Mouse (Mus musculus) kidney, adult 8-10 months (tissue): ENCODE data around the gene Nolc1.

ENCODE experiments used
- DNase-seq, 2 experiments: peaks; one replicate each; pipeline ENCODE4 v3.0.0; 2022

The Nolc1 gene

GRCm38 (mm10) chr19:46042476-46043011 lies 33.1 kb upstream of the Nolc1 start:
- DNase-seq = peak; percentile 41 to 46

GRCm38 (mm10) chr19:46043380-46043779 lies 32.3 kb upstream of the Nolc1 start:
- DNase-seq = peak in 1 of 2 experiments; percentile 31

DNA sequence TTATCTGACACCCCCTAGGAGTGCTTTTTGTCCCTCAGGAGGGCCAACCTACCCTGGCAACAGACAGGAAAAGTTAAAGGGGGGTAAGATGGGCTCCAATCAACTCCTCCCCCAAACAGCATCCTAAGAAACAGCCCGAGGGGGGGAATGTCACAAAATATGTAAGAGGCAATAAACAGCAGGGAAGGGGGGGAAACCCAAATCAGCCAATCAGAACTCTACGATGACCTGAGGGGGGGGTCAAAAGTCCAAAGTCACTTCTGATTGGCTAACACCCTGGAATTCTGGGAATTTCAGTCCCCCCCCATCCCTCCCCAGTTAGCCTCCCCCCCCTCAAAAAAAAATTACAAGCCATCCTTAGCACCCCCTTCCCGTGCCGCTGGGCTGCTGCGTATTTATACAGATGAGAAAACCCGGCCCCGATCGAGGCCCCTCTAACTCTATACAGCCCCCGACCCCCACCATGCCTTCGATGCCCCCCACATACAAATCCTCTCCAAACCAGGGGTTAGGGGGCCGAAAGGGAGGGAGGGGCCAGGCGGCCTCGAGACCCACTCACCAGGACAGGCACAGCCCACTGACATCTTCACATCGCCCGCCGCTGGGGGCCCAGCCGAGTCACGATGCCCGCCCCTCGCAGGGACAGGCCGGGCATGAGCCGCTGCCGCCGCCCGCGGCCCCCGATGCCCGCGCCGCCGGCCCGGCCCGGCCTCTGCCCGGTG lies 31.2 kb upstream of the Nolc1 start, which contains the start of gene Pprc1:
Gene Pprc1 (plus strand): TSS at position 616 of the 722 bp plus-strand sequence.
- DNase-seq = peak; percentile 50 to 65

GRCm38 (mm10) chr19:46044993-46045695 lies 30.5 kb upstream of the Nolc1 start, which contains the start of gene Ldb1:
Gene Ldb1, minus strand, starts transcription at chr19:46045214.
- peak; percentile 85 to 87 for DNase-seq

GRCm38 (mm10) chr19:46045696-46046311 lies 29.9 kb upstream of the Nolc1 start:
- peak; percentile 55 to 70 for DNase-seq

- peak in 1 of 2 experiments; percentile 22 for DNase-seq
Observed at GRCm38 (mm10) chr19:46046621-46047025, 29.0 kb upstream of the Nolc1 start.

GRCm38 (mm10) chr19:46047426-46047825 lies 28.2 kb upstream of the Nolc1 start:
- DNase-seq = no peak

GRCm38 (mm10) chr19:46049129-46049528 lies 26.5 kb upstream of the Nolc1 start:
- DNase-seq = no peak

GRCm38 (mm10) chr19:46050462-46050861 lies 25.2 kb upstream of the Nolc1 start:
- no peak for DNase-seq

DNA sequence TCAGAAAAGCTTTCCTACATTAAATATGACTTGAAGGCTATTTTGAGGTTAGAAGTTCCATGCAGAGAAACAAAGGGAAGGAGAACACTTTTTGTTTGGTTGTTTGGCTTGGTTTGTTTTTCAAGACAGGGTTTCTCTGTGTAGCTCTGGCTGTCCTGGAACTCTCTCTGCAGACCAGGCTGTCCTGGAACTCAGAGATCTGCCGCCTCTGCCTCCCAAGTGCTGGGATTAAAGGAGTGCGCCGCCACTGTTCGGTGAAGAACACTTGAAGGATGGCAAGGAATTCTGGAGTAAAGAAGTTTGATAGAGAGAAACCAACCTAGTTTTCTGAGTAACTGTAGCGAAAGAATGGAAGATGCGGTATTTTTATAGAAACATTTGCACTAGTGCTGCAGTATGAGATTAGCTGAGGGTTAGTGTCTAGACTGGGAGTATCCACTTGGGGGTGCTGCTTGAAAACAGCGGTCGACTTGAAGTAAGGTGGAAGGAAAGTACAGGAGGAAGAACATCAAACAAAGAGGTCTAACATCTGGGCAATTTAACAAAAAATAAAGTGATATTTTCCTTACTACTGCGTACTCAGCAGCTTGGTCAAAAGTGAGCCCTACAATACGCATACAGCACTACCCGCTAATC lies 19.8 kb upstream of the Nolc1 start:
- peak in 1 of 2 experiments; percentile 17 for DNase-seq

DNA sequence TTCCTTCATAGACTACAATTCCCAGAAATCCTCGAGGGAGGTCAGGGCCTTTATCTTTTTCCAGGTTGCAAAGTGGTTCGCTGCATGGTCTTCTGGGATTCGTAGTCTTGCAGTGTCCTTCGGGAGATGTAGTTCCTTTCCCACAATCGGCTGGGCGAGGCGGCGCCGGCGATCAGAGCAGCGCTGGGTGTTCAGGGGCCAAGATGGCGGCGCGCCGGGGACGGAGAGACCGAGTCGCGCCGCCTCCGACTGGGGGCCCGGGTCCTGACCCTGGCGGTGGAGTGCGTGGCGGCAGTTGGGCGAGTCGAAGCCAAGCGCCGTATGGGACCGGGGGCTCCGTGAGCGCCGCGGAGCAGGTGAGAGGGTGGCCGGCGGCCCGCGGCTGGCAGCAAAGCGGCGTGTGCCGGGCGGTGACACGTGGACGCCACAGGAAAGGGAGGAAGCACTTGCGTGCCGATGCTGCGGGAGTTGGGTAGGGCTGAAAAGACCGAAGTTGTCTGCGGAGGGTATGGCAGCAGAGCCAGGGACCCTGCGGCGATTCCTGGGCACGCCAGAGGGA lies 19.2 kb upstream of the Nolc1 start:
- DNase-seq = peak; percentile 94 to 96

GRCm38 (mm10) chr19:46056947-46057607 lies 18.6 kb upstream of the Nolc1 start:
- DNase-seq = peak; percentile 72 to 81

DNA sequence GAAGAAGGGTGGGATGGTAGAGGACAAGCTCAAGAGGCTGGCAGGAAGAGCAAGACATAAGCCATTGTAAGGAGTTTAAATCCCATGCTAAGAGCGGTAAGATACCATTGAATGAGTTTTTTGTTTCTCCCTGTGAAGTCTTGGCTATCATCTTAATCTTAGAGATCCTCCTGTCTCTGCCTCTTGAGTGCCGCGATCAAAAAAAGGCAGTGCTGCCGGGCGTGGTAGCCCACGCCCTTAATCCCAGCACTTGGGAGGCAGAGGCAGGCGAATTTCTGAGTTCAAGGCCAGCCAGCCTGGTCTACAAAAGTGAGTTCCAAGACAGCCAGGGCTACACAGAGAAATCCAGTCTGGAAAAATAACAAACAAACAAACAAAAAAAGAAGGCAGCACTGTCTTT lies 17.2 kb upstream of the Nolc1 start:
- no peak for DNase-seq

DNA sequence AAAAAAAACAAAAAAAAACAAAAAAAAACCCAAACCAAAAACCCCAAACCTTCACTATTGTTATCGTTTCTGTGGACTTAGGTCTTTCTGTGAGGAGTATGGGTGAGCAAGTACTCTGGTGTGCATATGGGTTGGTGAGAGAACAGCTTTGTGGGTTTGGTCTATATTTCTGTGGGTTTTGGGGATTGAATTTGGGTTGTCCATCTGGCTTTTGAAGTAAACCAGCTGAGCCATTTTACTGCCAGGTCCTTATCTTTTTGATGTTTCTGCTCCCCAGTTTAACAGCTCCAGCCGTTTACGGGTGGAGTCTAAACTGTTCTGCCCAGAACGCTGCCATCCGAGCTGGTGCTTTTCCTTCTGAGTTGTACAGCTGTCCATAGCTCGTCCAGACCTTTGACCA lies 14.8 kb upstream of the Nolc1 start:
- no peak for DNase-seq

DNA sequence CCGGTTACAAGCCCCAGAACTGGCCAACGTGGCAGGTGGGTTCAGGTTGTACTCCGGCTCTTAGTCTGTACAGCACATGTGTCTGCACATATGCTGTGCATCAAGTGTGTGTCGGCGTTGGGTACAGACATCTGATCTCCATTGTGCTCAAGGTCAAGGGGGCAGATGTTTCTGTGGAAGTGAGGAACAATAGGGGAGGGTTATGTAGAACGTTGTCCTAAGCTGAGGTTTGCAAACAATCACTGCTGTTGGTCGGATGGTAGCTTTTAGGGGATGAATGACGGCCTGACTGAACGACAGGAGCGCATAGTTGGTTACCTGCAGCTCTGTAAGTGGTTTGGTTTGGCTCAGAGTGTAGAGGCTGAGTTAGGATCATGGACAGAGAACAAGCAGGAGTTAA lies 7.6 kb upstream of the Nolc1 start:
- no peak for DNase-seq

DNA sequence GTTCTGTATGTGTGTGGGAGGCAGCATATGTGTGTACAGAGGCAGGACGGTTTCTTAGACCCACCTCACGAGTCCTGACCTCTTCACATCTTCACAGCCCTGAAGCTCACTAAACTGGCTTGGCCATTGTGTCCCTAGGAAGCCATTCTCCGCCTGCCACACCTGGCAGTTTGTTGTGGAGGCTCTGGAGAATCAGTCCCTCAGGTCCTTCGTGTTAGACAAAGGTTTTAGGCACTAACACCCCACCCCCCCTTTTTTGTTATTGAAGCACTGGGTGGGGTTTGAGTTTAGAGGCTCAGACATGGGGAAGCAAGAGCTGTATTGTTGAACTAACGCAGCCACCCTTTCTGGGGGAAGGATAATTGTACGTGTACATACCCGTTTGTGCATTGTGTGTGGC lies 2.4 kb upstream of the Nolc1 start:
- DNase-seq = no peak

- no peak for DNase-seq
Observed at GRCm38 (mm10) chr19:46074266-46074665, 1.4 kb upstream of the Nolc1 start.

GRCm38 (mm10) chr19:46078535-46078934 lies 2.9 kb downstream of the Nolc1 start:
- no peak for DNase-seq

- DNase-seq = no peak
Observed at GRCm38 (mm10) chr19:46085185-46085584, 9.5 kb downstream of the Nolc1 start.

DNA sequence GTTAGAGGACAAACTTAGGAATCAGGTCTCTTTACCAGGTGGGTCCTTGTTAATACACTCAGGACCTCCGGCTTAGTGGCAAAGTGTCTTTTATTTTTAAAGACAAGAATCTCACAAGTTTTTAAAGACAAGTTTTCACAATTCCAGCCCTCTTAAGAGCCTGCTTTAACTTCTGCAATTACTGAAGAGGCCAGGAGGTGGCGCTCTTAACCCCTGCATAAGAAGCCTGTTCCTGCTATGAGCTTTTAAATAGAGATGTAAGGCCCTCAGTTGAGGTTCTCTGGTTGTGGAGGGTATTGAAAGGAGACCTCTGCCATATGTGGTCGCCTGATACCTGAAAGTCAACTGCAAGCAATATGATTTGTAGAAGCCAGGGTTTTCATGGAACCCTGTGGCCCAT lies 10.7 kb downstream of the Nolc1 start:
- peak in 1 of 2 experiments; percentile 61 for DNase-seq

DNA sequence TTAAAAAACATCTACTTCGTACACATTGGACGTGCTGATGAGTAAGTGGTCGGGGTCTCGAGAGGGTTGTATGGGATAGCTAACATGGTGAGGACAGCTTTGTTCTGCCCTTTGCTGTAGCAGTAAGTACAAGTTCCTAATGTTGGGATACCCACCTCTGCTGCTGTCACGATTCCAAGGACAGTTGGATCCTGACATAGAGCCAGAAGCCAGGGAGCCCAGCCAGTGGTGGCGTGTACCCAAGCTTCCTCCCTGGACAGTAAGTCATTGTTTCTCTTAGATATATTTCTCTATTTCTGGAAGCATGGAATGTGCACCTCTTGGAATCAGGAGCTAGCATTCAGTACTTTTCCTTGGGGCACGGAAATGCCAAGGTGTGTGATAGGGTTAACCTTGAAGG lies 12.2 kb downstream of the Nolc1 start:
- no peak for DNase-seq

- DNase-seq = no peak
Observed at GRCm38 (mm10) chr19:46091641-46092040, 16.0 kb downstream of the Nolc1 start.
